ENCODE assay signal across 14 mouse cellular contexts in the genomic region with DNA sequence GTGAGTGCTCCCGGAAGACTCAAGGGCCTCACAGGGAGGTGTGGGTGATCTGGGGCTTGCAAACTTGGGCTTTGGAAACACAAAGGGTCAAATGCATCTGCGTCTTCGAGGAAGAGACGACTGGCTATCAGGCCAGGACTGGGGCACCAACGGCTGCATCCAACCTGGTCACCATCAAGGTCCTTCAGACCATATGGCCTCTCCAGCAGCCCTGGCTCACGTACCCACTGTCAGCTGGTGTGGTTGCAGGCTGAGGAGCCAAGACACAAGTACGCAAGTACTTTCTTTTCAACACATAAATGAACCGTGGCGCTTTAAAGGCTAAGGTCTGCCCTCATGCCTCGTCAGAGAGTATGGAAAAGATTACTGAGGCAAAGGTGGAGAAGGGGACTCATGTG. TPM values are rescaled to one million over a fixed set of nuclear protein-coding genes. Genes with fewer than 3 reads are reported as not detected.
DNase-seq lines count a peak whose midpoint lies in the region; ATAC-seq and TF ChIP-seq lines count a peak whose summit lies in the region.
"Had no signal": no experiment of that assay in that cellular context is flagged by ENCODE, and none has a peak within 500 bp of the region (broad histone marks: within the 10 kb centered on the region; RNA-seq: fewer than 3 reads in every experiment).

No protein-coding gene starts in this region.

- WGBS in heart, embryonic 13.5 days: 59% methylated on average over 10 of the region's 10 CpGs
- WGBS in neural tube, embryonic 12.5 days: 54% methylated on average over 10 of the region's 10 CpGs
- WGBS in limb, embryonic 10.5 days: 58% methylated on average over 10 of the region's 10 CpGs
- WGBS in stomach, postnatal 0 days: 66% methylated on average over 10 of the region's 10 CpGs

- H3K27ac ChIP-seq in heart, embryonic 13.5 days (replicated peaks): no peak overlapping the region
- no peak overlapping the region for H3K27ac ChIP-seq in neural tube, embryonic 12.5 days
- 0 out of 2 replicates have a peak overlapping the region, but pooled peaks have one; percentile 27 for H3K27ac ChIP-seq in limb, embryonic 10.5 days
- H3K27ac ChIP-seq in stomach, postnatal 0 days (replicated peaks): peak overlapping the region; percentile 67
- H3K27ac ChIP-seq: forebrain, embryonic 12.5 days; kidney, embryonic 15.5 days; midbrain, embryonic 12.5 days had no signal

- H3K4me3 ChIP-seq in heart, embryonic 13.5 days: no peak overlapping the region
- H3K4me3 ChIP-seq in neural tube, embryonic 12.5 days: no peak overlapping the region
- no peak overlapping the region for H3K4me3 ChIP-seq in limb, embryonic 10.5 days
- H3K4me3 ChIP-seq in stomach, postnatal 0 days (ENCODE audit: low read depth, low read length): no peak overlapping the region
- H3K4me3 ChIP-seq: forebrain, embryonic 12.5 days; kidney, embryonic 15.5 days; midbrain, embryonic 12.5 days had no signal

- DNase-seq in heart, postnatal 25 days (ENCODE audit: low spot score): no peak
- DNase-seq in neural tube, embryonic 10.5 days (ENCODE audit: extremely low spot score, low spot score): no peak
- no peak for DNase-seq in limb, embryonic 10.5 days (ENCODE audit: low spot score)
- DNase-seq in stomach, postnatal 0 days (ENCODE audit: low spot score): no peak
- no peak for DNase-seq in MN1 (ENCODE audit: low spot score)
- DNase-seq in heart, postnatal 14 days: no peak

- H3K4me2 ChIP-seq in heart, embryonic 13.5 days: no peak overlapping the region
- H3K4me2 ChIP-seq in neural tube, embryonic 12.5 days (replicated peaks): peak overlapping the region; percentile 22; the same call in 1 of the 2 replicates
- H3K4me2 ChIP-seq in stomach, postnatal 0 days (replicated peaks; ENCODE audit: low read depth): no peak overlapping the region
- H3K4me2 ChIP-seq: forebrain, embryonic 12.5 days; kidney, embryonic 15.5 days; lung, embryonic 14.5 days; midbrain, embryonic 12.5 days had no signal

- H3K27me3 ChIP-seq in heart, embryonic 13.5 days (replicated peaks): 0 out of 2 replicates have a peak, but pooled peaks cover 5% of the 10 kb centered on the region
- no peaks in the 10 kb centered on the region for H3K27me3 ChIP-seq in neural tube, embryonic 12.5 days (replicated peaks)
- H3K27me3 ChIP-seq in limb, embryonic 10.5 days (ENCODE audit: low read depth, poor library complexity, severe bottlenecking): no peaks in the 10 kb centered on the region; the same call in 1 of the 2 replicates
- no peaks in the 10 kb centered on the region for H3K27me3 ChIP-seq in stomach, postnatal 0 days (ENCODE audit: control insufficient read depth, insufficient read depth, low read length)
- H3K27me3 ChIP-seq: forebrain, embryonic 12.5 days; midbrain, embryonic 12.5 days had no signal

- no peak for TF ChIP-seq EP300 in stomach, postnatal 0 days (optimal IDR thresholded peaks at IDR 0.05)

- peaks cover 37% of the 10 kb centered on the region for H3K4me1 ChIP-seq in heart, embryonic 13.5 days
- peaks cover 56% of the 10 kb centered on the region for H3K4me1 ChIP-seq in neural tube, embryonic 12.5 days
- peaks cover 65% of the 10 kb centered on the region for H3K4me1 ChIP-seq in limb, embryonic 10.5 days
- H3K4me1 ChIP-seq in stomach, postnatal 0 days (replicated peaks; ENCODE audit: control insufficient read depth, insufficient read depth): peaks cover 3% of the 10 kb centered on the region; the same call in 1 of the 2 replicates

- no peaks in the 10 kb centered on the region for H3K9me3 ChIP-seq in heart, embryonic 13.5 days
- no peaks in the 10 kb centered on the region for H3K9me3 ChIP-seq in neural tube, embryonic 12.5 days
- no peaks in the 10 kb centered on the region for H3K9me3 ChIP-seq in limb, embryonic 10.5 days (replicated peaks)
- no peaks in the 10 kb centered on the region for H3K9me3 ChIP-seq in stomach, postnatal 0 days (ENCODE audit: control insufficient read depth, low read length)
- H3K9me3 ChIP-seq: forebrain, embryonic 12.5 days; kidney, embryonic 15.5 days; midbrain, embryonic 12.5 days had no signal

- 0 out of 2 replicates have a peak overlapping the region, but pooled peaks have one; percentile 33 for H3K9ac ChIP-seq in heart, embryonic 13.5 days
- no peak overlapping the region for H3K9ac ChIP-seq in neural tube, embryonic 12.5 days
- H3K9ac ChIP-seq in stomach, postnatal 0 days (ENCODE audit: low read length): no peak overlapping the region
- H3K9ac ChIP-seq: forebrain, embryonic 12.5 days; kidney, embryonic 15.5 days; lung, embryonic 14.5 days; midbrain, embryonic 12.5 days had no signal

- intact Hi-C loops in heart, postnatal 25 days (cut with DNase I): no loop called here
- intact Hi-C loops in heart, postnatal 14 days (cut with DNase I): loop anchor here (2.0 to 5.0 kb wide), 3 partner anchors 60 to 189 kb away; no protein-coding TSS in a partner anchor

- no peak for TF ChIP-seq CTCF in stomach, postnatal 0 days (IDR thresholded peaks at IDR 0.05; ENCODE audit: low read depth)

- no peak for ATAC-seq in heart, embryonic 13.5 days (ENCODE audit: extremely low read depth, insufficient number of reproducible peaks, low FRiP score, low TSS enrichment)
- no peak for ATAC-seq in neural tube, embryonic 12.5 days (ENCODE audit: low FRiP score, low read depth)
- ATAC-seq in stomach, postnatal 0 days (ENCODE audit: low FRiP score, low TSS enrichment): no peak

- H3K36me3 ChIP-seq in heart, embryonic 13.5 days: no peaks in the 10 kb centered on the region
- H3K36me3 ChIP-seq in neural tube, embryonic 12.5 days: no peaks in the 10 kb centered on the region; the same call in 1 of the 2 replicates
- peaks cover 9% of the 10 kb centered on the region; the same call in 1 of the 2 replicates for H3K36me3 ChIP-seq in limb, embryonic 10.5 days
- H3K36me3 ChIP-seq in stomach, postnatal 0 days (ENCODE audit: control insufficient read depth, insufficient read depth, low read length): no peaks in the 10 kb centered on the region
- H3K36me3 ChIP-seq: forebrain, embryonic 12.5 days; kidney, embryonic 15.5 days; midbrain, embryonic 12.5 days had no signal

RNA-seq across cellular contexts. Expression of gene Tbc1d16, which starts 40.5 kb away (rescaled TPM):
- 9.6 and 9.7 TPM in 2 replicates for polyA plus RNA-seq in heart, embryonic 13.5 days (2015; fragmentation: Nextera tagmentation; extraction: Ambion mirVana)
- 10 to 100 TPM; 65.1 to 66.4 TPM for total RNA-seq in heart, postnatal 25 days (2021)
- polyA plus RNA-seq in neural tube, embryonic 12.5 days (2016; fragmentation: Nextera tagmentation; extraction: Ambion mirVana): 26.0 and 38.1 TPM in 2 replicates
- 19.6 and 20.2 TPM in 2 replicates for polyA plus RNA-seq in limb, embryonic 10.5 days (2016; fragmentation: Nextera tagmentation; extraction: Ambion mirVana)
- polyA plus RNA-seq in stomach, postnatal 0 days (2015; fragmentation: Nextera tagmentation; extraction: Ambion mirVana): 4.8 and 6.3 TPM in 2 replicates
- total RNA-seq in heart, postnatal 14 days (2021): 10 to 100 TPM; 68.5 to 68.7 TPM

RNA-seq across cellular contexts. Expression of gene Ccdc40, which starts 40.6 kb away (rescaled TPM):
- polyA plus RNA-seq in heart, embryonic 13.5 days (2015; fragmentation: Nextera tagmentation; extraction: Ambion mirVana): 1.5 and 3.1 TPM in 2 replicates
- total RNA-seq in heart, postnatal 25 days (2021): not detected
- polyA plus RNA-seq in neural tube, embryonic 12.5 days (2016; fragmentation: Nextera tagmentation; extraction: Ambion mirVana): 11.5 and 18.0 TPM in 2 replicates
- polyA plus RNA-seq in limb, embryonic 10.5 days (2016; fragmentation: Nextera tagmentation; extraction: Ambion mirVana): 9.8 and 12.8 TPM in 2 replicates
- polyA plus RNA-seq in stomach, postnatal 0 days (2015; fragmentation: Nextera tagmentation; extraction: Ambion mirVana): 0.92 and 1.2 TPM in 2 replicates
- total RNA-seq in heart, postnatal 14 days (2021): under 1 TPM; 0.15 to 0.31 TPM
- total RNA-seq: gastrocnemius, postnatal 36 days had no signal
- polyA plus RNA-seq: liver, adult 2 months had no signal

Comparison
In these comparisons a context has a peak if more than half of its experiments do, and no peak if none do; other contexts are left out.
1. H3K27ac ChIP-seq: peak in limb, embryonic 10.5 days (single experiment) and stomach, postnatal 0 days (single experiment); none in heart, embryonic 13.5 days (single experiment) and neural tube, embryonic 12.5 days (single experiment).